Mouse (Mus musculus) kidney, adult 11 months (tissue): ENCODE results near the gene Tmem39b.
A peak's percentile ranks its signal among the peaks of the same experiment; 100 is the strongest.

Experiments
- DNase-seq: peaks from one replicate; pipeline ENCODE4 v3.0.0; 2022

Gene Tmem39b

GRCm38 (mm10) chr4:129683901-129684493 lies 12.6 kb downstream of the Tmem39b start:
- peak; percentile 91 for DNase-seq

DNA sequence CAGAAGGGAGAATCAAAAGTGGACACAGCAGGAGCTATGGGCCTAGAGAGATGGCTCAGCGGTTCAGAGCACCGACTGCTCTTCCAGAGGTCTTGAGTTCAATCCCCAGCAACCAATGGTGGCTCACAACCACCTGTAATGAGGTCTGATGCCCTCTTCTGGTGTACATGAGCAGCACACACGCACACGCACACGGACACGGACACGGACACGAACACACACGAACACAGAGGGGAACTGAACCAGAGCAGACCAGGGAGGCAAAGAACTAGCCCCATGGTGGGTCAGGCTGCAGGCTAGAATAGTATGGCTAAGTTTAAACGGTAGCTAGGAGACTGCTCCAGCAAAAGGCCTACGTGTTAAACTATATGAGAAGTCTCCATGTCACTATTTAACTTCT lies 14.8 kb downstream of the Tmem39b start:
- DNase-seq, result no peak

GRCm38 (mm10) chr4:129672878-129673449 lies 23.7 kb downstream of the Tmem39b start:
- DNase-seq, result no peak

- DNase-seq, result peak; percentile 85
Observed at GRCm38 (mm10) chr4:129672083-129672877, 24.4 kb downstream of the Tmem39b start, which contains the start of gene Kpna6. Kpna6 (minus strand) TSS chr4:129672767.

GRCm38 (mm10) chr4:129671491-129672082 lies 25.1 kb downstream of the Tmem39b start:
- DNase-seq, result peak; percentile 49

GRCm38 (mm10) chr4:129662255-129662813 lies 34.3 kb downstream of the Tmem39b start:
- no peak for DNase-seq

- DNase-seq, result no peak
Observed at GRCm38 (mm10) chr4:129661584-129661983, 35.1 kb downstream of the Tmem39b start.

GRCm38 (mm10) chr4:129654770-129655169 lies 41.9 kb downstream of the Tmem39b start:
- no peak for DNase-seq

GRCm38 (mm10) chr4:129650359-129650758 lies 46.3 kb downstream of the Tmem39b start:
- no peak for DNase-seq

GRCm38 (mm10) chr4:129648656-129649055 lies 48.0 kb downstream of the Tmem39b start:
- no peak for DNase-seq

GRCm38 (mm10) chr4:129645204-129645603 lies 51.4 kb downstream of the Tmem39b start:
- DNase-seq, result no peak

DNA sequence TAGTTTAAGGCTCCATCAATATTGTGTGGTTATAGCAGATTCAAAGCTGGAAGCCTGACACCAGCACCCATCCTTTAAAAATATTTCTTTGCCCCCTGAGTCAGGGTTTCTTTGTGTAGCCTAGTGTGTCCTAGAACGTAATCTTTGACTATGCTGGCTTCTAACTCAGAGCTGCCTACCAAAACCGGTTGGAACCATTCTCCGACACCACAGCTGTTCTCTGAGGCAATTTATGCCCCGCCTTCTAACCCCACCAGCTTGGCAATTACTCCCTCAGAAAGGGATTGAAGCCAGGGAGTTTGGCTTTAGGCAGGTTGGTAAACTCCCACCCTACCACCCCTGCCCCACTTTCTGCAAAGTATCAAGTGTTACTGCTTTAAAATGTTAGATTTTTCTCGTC lies 54.9 kb downstream of the Tmem39b start:
- DNase-seq, result peak; percentile 31

GRCm38 (mm10) chr4:129640638-129641467 lies 55.8 kb downstream of the Tmem39b start, which contains the start of gene Txlna:
Txlna (minus strand) TSS chr4:129641065.
- DNase-seq, result peak; percentile 98

- peak; percentile 41 for DNase-seq
Observed at GRCm38 (mm10) chr4:129640101-129640637, 56.5 kb downstream of the Tmem39b start.

DNA sequence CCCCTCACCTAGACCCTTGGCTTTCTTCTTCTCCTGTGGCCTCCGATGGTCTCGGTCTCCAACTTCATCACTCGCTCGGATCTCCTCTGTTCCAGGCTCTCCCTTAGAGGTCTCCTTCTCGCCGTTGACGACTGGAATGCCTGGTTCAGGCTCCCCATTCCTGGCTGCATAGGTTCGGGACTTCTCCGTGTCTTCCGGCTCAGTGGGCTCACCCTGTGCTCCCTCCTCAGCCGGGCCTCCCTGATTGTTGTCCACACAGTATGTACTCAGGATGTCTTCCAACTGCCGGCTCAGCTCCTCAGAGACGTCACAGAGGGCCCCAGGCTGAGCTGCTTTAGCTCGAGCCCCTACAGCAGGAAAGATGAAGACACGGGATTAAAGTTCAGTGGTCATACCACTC lies 57.4 kb downstream of the Tmem39b start:
- DNase-seq, result no peak

- DNase-seq, result no peak
Observed at GRCm38 (mm10) chr4:129633852-129634251, 62.8 kb downstream of the Tmem39b start.

DNA sequence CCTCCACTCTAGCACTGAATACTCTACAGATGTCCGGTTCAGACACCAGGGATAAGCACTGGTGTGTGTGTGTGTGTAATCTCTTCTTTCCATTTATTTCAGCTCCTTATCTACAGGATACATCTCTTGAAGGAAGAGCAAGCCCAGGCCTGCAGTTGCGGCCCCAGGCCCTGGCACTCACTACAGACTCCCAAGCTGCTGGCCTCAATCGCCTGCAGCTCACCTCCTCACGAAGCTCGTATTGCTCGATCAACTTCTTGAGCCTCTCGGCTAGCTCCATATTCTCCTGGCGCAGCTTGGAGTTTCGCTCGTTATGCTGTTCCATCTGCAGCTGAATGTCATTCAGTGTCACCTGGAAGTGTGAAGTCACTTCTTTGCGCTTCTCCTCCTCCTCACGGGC lies 64.8 kb downstream of the Tmem39b start:
- no peak for DNase-seq

DNA sequence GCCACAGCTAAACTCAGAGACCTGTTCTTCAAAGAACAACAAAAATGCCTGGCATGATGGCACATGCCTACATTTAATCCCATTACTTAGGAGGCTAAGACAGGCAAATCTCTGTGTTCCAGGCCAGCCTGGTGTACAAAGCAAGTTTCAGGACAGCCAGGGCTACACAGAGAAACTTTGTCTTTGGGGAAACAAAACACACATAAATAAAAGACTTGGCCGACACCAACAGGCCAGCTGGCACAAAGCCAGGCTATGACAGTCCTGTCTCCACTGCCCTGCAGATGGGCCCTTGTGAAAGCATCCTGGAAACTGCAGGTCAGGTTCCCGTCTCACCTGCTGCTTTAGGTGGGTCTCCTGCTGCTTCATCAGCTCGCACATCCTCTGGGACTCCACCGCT lies 65.7 kb downstream of the Tmem39b start:
- no peak for DNase-seq
